Mouse (Mus musculus) myocyte (in vitro differentiated cells): ENCODE data around the gene Gm20696. TPM values are rescaled to one million over a fixed set of nuclear protein-coding genes. Genes with fewer than 3 reads are reported as not detected.

ENCODE experiments used
- H3K27me3 ChIP-seq: one replicate; pipeline ENCODE4 v1.6.1; 2011; ENCODE audit not compliant: control insufficient read depth, insufficient read depth, insufficient read length
- H3K36me3 ChIP-seq: one replicate; pipeline ENCODE4 v1.6.1; 2011; ENCODE audit not compliant: control insufficient read depth, insufficient read depth
- H3K4me2 ChIP-seq: one replicate; pipeline ENCODE4 v1.6.1; 2011; ENCODE audit warnings: low read depth, control low read depth
- H3K4me3 ChIP-seq: one replicate; pipeline ENCODE4 v1.5.1; 2011; ENCODE audit warnings: mild to moderate bottlenecking, control low read depth, moderate library complexity
- H3K79me2 ChIP-seq: one replicate; pipeline ENCODE4 v1.6.1; 2011; ENCODE audit not compliant: control insufficient read depth, insufficient read depth
- H3ac ChIP-seq: one replicate; pipeline ENCODE4 v1.6.1; 2011; ENCODE audit not compliant: control insufficient read depth, insufficient read length
- CEBPB ChIP-seq: IDR thresholded peaks from 2 replicates; pipeline ENCODE4 v1.6.1; 2011; ENCODE audit warnings: mild to moderate bottlenecking, moderate library complexity; ENCODE audit not compliant: poor library complexity, insufficient read depth, severe bottlenecking
- E2F4 ChIP-seq: IDR thresholded peaks from one replicate; pipeline ENCODE4 v1.6.1; 2011; ENCODE audit warnings: mild to moderate bottlenecking, control low read depth, moderate library complexity; ENCODE audit not compliant: insufficient read depth
- MAX ChIP-seq: IDR thresholded peaks from one replicate; pipeline ENCODE4 v1.6.1; 2011; ENCODE audit warnings: low read depth, mild to moderate bottlenecking, control low read depth
- MYOD1 ChIP-seq, 3 experiments: IDR thresholded peaks; one replicate each; pipeline ENCODE4 v1.6.1; 2011; ENCODE audit warnings: control low read depth in 2 of 3, low read depth in 2 of 3, mild to moderate bottlenecking in 2 of 3, moderate library complexity in 1 of 3; ENCODE audit not compliant: insufficient read length in 2 of 3, control insufficient read depth in 1 of 3
- MYOG ChIP-seq, 3 experiments: IDR thresholded peaks; one replicate each; pipeline ENCODE4 v1.6.1; 2011; ENCODE audit warnings: control low read depth in 2 of 3, low read depth in 2 of 3, mild to moderate bottlenecking in 2 of 3; ENCODE audit not compliant: insufficient read length in 2 of 3, control insufficient read depth in 1 of 3, insufficient read depth in 1 of 3
- POLR2A ChIP-seq: IDR thresholded peaks from one replicate; pipeline ENCODE4 v1.6.1; 2011; ENCODE audit warnings: low read depth, mild to moderate bottlenecking, control low read depth, moderate library complexity; ENCODE audit not compliant: insufficient read length
- POLR2AphosphoS2 ChIP-seq: IDR thresholded peaks from one replicate; pipeline ENCODE4 v1.6.1; 2011; ENCODE audit warnings: low read depth, control low read depth; ENCODE audit not compliant: insufficient read length
- REST ChIP-seq: IDR thresholded peaks from one replicate; pipeline ENCODE4 v1.6.1; 2011; ENCODE audit warnings: mild to moderate bottlenecking, control low read depth, moderate library complexity; ENCODE audit not compliant: insufficient read depth, insufficient read length
- SRF ChIP-seq: IDR thresholded peaks from one replicate; pipeline ENCODE4 v1.6.1; 2011; ENCODE audit warnings: low read depth; ENCODE audit not compliant: control insufficient read depth, insufficient read length
- TCF12 ChIP-seq: IDR thresholded peaks from one replicate; pipeline ENCODE4 v1.6.1; 2011; ENCODE audit warnings: mild to moderate bottlenecking, control low read depth; ENCODE audit not compliant: poor library complexity, insufficient read depth, severe bottlenecking
- TCF3 ChIP-seq: IDR thresholded peaks from one replicate; pipeline ENCODE4 v1.6.1; 2011; ENCODE audit warnings: low read depth, control low read depth; ENCODE audit not compliant: insufficient read length
- USF1 ChIP-seq: IDR thresholded peaks from one replicate; pipeline ENCODE4 v1.6.1; 2011; ENCODE audit warnings: low read depth, mild to moderate bottlenecking, control low read depth, moderate library complexity
- polyA plus RNA-seq: library from polyadenylated mRNA; unstranded; fragments of >200 nt; fragmentation: generic; extraction: Trizol; gene quantifications from one replicate; pipeline ENCODE4 v1.2.1, GENCODE M21; 2012; ENCODE audit warnings: missing spikeins

The Gm20696 gene
- polyA plus RNA-seq, 1 experiment, result 0.13 TPM

DNA sequence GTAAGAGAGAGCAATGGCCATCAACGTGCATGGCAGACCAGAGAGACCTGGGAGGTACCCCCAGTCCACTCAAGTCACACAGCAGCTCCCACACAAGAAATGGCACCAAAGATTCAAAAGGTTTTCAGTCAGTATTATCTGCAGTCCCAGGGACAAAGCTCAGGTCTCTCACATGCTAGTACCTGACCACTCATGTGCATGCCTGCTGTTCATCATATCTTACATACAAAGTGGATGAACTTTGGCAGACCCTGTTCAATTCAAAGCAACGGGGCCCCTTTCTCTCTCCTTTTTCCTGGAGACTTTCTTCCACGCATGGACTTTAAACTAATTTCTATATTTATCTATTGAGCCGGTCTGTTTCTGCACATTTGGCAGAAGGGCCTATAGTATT lies 404.9 kb downstream of the Gm20696 start:
- no peak for TF ChIP-seq MYOD1 (IDR thresholded peaks at IDR 0.05; ENCODE audit: control insufficient read depth in 1 of 3, insufficient read length in 2 of 3, low read depth in 2 of 3)
- no peaks in the 10 kb centered on the region for H3K27me3 ChIP-seq
- no peak overlapping the region for H3ac ChIP-seq
- no peak overlapping the region for H3K4me3 ChIP-seq
- no peaks in the 10 kb centered on the region for H3K79me2 ChIP-seq
- no peak overlapping the region for H3K4me2 ChIP-seq
- no peaks in the 10 kb centered on the region for H3K36me3 ChIP-seq

DNA sequence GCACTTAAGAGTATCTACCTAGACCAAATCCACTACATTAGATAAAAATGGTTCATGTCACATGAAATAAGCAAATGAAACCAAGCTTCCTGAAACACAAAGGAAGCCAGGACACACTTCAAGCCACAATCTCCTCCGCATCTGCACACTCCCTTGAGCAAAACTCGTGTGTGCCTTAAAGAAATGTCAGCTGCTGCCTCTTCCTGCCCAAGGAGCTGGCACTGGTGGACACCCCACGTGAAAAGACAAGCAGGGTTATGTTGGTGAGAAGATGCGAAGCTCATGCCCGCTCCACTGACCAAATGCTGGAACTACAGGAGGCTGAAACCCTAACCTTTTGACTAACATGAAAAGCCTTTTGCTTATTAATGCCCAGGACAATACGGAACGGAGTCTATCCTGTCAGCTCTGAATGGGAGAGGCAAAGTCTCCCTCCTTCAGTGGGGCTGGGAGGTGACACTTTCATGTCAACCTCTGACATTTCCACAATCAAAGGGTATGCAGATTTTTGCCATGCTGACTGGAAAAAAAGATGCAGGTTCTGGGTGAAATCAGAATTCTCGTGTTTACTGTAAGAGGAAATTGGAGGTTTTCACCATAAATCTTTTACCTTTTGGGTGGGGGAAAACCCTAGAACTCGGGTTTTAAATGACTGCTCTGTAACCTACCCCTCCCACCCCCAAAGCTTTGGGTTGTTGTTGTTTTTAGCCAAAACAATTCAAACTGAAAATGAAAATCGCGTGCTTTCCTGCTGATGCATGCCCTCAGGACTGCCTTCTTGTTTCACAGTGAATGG lies 405.5 kb downstream of the Gm20696 start:
- Histone ChIP-seq H3ac (no peak overlapping the region), H3K36me3 (no peaks in the 10 kb centered on the region), H3K79me2 (no peaks in the 10 kb centered on the region), H3K4me3 (no peak overlapping the region), H3K4me2 (no peak overlapping the region), H3K27me3 (no peaks in the 10 kb centered on the region)
- no peak for TF ChIP-seq MAX
- no peak for TF ChIP-seq POLR2AphosphoS2
- no peak for TF ChIP-seq POLR2A
- TF ChIP-seq MYOD1 (IDR thresholded peaks at IDR 0.05; ENCODE audit: control insufficient read depth in 1 of 3, insufficient read length in 2 of 3, low read depth in 2 of 3), result no peak
- TF ChIP-seq MYOG (IDR thresholded peaks at IDR 0.05; ENCODE audit: control insufficient read depth in 1 of 3, insufficient read depth in 1 of 3, insufficient read length in 2 of 3, low read depth in 2 of 3), result no peak
- no peak for TF ChIP-seq CEBPB
- TF ChIP-seq TCF12, result no peak
- TF ChIP-seq E2F4, result no peak

DNA sequence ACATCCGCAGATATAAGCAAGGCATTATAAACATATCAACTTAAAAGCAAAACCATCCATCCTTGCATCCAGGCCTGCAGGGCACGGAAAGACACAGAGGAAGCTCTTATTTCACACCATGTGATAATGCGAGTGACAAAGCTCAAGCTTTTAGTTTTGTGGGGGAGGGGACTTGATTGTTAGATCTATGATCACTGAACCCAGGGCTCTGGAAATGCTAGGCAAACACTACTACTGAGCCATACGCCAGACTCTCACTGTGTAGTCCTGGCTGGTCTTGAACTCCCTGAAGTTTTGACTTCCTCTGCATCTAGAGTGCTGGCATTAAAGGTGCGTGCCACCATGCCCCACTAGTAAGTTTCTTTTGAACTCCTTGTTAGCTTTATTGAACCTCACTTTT lies 408.3 kb downstream of the Gm20696 start:
- Histone ChIP-seq H3K4me3 (no peak overlapping the region), H3K36me3 (no peaks in the 10 kb centered on the region), H3ac (no peak overlapping the region), H3K79me2 (no peaks in the 10 kb centered on the region), H3K27me3 (no peaks in the 10 kb centered on the region), H3K4me2 (no peak overlapping the region)
- no peak for TF ChIP-seq POLR2AphosphoS2
- no peak for TF ChIP-seq MYOG (IDR thresholded peaks at IDR 0.05; ENCODE audit: control insufficient read depth in 1 of 3, insufficient read depth in 1 of 3, insufficient read length in 2 of 3, low read depth in 2 of 3)
- no peak for TF ChIP-seq POLR2A
- TF ChIP-seq TCF12, result no peak
- TF ChIP-seq E2F4, result no peak
- no peak for TF ChIP-seq REST
- TF ChIP-seq MAX, result no peak
- TF ChIP-seq SRF, result no peak
- TF ChIP-seq USF1, result no peak
- TF ChIP-seq MYOD1 (IDR thresholded peaks at IDR 0.05; ENCODE audit: control insufficient read depth in 1 of 3, insufficient read length in 2 of 3, low read depth in 2 of 3), result no peak
- TF ChIP-seq CEBPB, result no peak
- no peak for TF ChIP-seq TCF3

DNA sequence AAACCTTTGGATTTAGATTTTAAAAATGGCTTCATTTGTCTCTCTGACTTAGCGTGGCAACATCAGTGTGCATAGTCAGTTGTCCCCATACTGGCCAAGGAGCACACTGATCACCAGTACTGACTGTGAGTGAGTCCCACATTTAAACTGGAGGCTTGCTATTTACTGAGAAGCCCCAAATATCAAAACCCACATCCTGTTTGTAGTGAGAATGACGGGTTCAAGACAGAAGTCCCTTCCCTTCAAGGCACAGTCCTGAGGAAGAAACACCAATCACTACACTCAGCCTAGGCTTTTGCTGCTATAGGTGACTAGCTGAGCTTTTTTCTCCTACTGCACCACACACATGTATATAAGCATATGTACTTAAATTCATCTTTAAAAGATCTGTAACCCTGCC lies 408.9 kb downstream of the Gm20696 start:
- no peaks in the 10 kb centered on the region for H3K27me3 ChIP-seq
- no peak for TF ChIP-seq MYOG (IDR thresholded peaks at IDR 0.05; ENCODE audit: control insufficient read depth in 1 of 3, insufficient read depth in 1 of 3, insufficient read length in 2 of 3, low read depth in 2 of 3)
- TF ChIP-seq TCF3, result no peak
- no peak for TF ChIP-seq POLR2AphosphoS2
- TF ChIP-seq CEBPB, result no peak
- TF ChIP-seq REST, result no peak
- no peak for TF ChIP-seq POLR2A
- TF ChIP-seq TCF12, result no peak
- TF ChIP-seq MYOD1 (IDR thresholded peaks at IDR 0.05; ENCODE audit: control insufficient read depth in 1 of 3, insufficient read length in 2 of 3, low read depth in 2 of 3), result no peak
- no peak for TF ChIP-seq MAX
- no peak for TF ChIP-seq E2F4
- TF ChIP-seq SRF, result no peak
- TF ChIP-seq USF1, result no peak
- no peak overlapping the region for H3K4me3 ChIP-seq
- no peaks in the 10 kb centered on the region for H3K79me2 ChIP-seq
- no peak overlapping the region for H3K4me2 ChIP-seq
- no peaks in the 10 kb centered on the region for H3K36me3 ChIP-seq
- H3ac ChIP-seq, result no peak overlapping the region

DNA sequence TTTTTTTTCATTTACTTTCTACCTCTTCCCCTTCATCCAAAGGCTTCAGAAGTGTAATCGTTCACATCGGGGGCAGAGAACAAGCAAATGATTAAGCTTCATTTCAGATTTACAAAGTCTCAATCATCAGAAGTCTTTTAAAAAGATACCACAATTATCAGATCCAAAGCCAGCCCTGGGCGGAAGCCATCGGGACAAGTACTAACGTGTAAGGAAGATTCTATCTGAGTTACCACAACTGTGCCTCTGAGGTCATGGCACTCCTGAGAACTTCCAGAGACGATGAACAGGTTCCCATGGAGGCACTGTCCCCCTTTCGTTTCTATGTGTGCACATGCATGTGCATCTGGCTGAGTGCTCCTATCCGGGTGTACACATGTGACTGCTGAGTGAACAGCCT lies 413.3 kb downstream of the Gm20696 start:
- Histone ChIP-seq H3K79me2 (no peaks in the 10 kb centered on the region), H3K36me3 (no peaks in the 10 kb centered on the region), H3K27me3 (no peaks in the 10 kb centered on the region), H3ac (no peak overlapping the region), H3K4me2 (no peak overlapping the region), H3K4me3 (no peak overlapping the region)
- TF ChIP-seq POLR2A (no peak), SRF (no peak), TCF3 (no peak), REST (no peak), MYOG (IDR thresholded peaks at IDR 0.05; ENCODE audit: control insufficient read depth in 1 of 3, insufficient read depth in 1 of 3, insufficient read length in 2 of 3, low read depth in 2 of 3) (no peak), TCF12 (no peak), MAX (no peak), CEBPB (no peak), MYOD1 (IDR thresholded peaks at IDR 0.05; ENCODE audit: control insufficient read depth in 1 of 3, insufficient read length in 2 of 3, low read depth in 2 of 3) (no peak), USF1 (no peak), POLR2AphosphoS2 (no peak), E2F4 (no peak)
